Mouse (Mus musculus) liver, adult 2 months (tissue): Measurements from ENCODE around the gene Magi2.

Experiments
- CTCF ChIP-seq: fragments of 200-500 bp; IDR thresholded peaks from 2 replicates; pipeline ENCODE4 v1.5.1; 2011; ENCODE audit warnings: low read depth, low read length, control low read depth
- POLR2A ChIP-seq: fragments of 200-500 bp; IDR thresholded peaks from 2 replicates; pipeline ENCODE4 v1.6.1; 2011; ENCODE audit warnings: low read length, control low read depth; ENCODE audit not compliant: insufficient read depth; ENCODE audit errors: extremely low read depth

GRCm38 (mm10) chr5:20285080-20285840 lies 1058.4 kb downstream of the Magi2 start:
- TF ChIP-seq POLR2A (no peak), CTCF (no peak)
